Mouse (Mus musculus) adrenal gland, postnatal 10 days (tissue): ENCODE measurements around the gene Tcp11l2. TPM values are rescaled to one million over a fixed set of nuclear protein-coding genes. Genes with fewer than 3 reads are reported as not detected.

ENCODE experiments used
- DNase-seq: peaks from one replicate; pipeline ENCODE4 v3.0.0; 2021; ENCODE audit warnings: mixed read lengths
- total RNA-seq, 2 experiments: library from RNA; stranded (reverse); gene quantifications; 2 replicates each; pipeline ENCODE4 v1.2.3; 2021

Gene Tcp11l2
- total RNA-seq, 2 experiments from 2014 or later, result 47.4 to 47.9 TPM

DNA sequence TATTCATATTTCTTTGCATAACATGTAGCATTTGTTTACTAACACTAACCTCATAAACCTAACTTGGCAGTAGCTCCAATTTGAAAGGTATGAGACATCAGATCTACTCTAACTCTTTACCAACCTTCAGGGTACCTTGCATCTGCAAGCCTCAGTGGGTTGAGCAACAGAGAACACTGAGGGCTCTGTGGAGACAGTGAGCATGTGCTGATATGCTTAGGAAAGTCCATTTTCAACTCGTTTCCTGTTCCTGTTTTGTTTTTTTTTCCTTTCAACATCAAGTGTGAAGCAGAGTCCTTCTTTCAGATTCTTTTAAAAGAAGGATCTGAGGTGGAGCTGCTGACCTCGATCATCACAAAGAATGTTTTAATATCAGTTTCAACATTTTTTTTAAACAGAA, 20.3 kb upstream of the Tcp11l2 start:
- DNase-seq, result no peak

- no peak for DNase-seq
Measured at GRCm38 (mm10) chr10:84558511-84558910, 17.9 kb upstream of the Tcp11l2 start.

DNA sequence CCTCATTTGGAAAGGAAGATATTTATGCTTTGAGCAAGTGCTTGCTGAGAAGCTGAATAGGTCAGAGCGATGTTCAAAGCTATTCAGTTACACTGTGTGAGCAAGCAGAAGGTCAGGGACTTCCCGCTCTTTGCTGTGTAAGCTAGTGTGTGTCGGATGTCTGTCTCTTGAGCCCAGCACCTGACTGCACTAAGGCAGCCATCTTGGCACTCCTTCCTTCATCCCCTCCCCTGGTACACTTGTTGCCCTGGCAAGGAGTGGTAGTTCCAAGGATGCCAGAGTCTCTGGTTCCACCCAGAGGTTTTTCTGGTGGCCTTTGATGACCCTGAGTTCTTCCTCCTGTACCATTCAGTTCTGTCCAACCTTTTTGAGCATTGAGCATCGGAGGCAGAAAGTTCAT, 16.4 kb upstream of the Tcp11l2 start:
- DNase-seq, result no peak

GRCm38 (mm10) chr10:84562121-84562520, 14.3 kb upstream of the Tcp11l2 start:
- DNase-seq, result no peak

DNA sequence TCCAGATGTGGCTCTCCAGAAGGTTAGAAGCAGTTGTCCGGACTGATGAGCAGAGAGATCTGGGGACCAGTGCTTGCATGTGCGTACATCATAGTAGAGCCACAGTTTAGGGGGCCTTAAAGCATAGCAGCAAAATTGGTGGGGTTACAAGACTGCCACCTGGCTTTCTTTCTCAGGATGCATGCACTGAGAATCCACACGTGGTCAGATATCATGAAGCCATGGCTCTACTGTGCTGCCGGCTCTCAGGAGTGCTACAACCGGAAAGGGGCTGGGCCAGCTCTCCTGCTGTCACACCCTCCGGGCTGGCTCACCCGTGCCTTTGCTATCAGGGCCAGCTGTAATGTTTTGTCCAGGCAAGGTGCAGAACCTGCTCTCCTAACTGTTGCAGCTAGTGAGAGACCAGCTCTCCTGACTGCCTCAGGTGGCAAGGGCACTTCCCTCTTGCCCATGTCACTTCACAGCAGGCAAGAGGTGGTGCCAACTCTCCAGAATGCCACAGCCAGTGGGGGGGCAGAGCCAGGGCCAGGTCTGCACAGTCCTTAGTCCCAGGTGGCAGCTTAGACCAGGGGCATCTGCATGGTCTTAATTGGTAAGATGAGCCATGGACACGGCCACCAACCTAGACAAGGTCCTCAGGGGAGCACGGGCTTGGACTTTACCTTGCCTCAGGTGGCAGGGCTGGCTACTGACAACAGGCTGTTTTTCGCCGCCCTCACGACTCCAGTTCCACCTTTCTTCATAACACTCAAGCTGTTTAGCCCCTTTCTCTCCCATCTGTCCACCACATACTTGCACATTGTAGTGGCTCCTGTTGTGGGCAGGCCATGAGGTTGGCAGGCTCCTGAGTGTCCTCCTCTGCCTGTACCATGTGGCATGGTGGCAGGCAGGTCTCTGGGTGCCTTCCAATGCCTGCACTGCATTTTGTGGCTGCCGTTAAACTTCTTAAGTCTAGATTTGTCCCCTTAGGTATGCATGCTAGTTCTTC, 13.6 kb upstream of the Tcp11l2 start:
- DNase-seq, result no peak

- no peak for DNase-seq
Measured at GRCm38 (mm10) chr10:84564427-84564826, 12.0 kb upstream of the Tcp11l2 start.

DNA sequence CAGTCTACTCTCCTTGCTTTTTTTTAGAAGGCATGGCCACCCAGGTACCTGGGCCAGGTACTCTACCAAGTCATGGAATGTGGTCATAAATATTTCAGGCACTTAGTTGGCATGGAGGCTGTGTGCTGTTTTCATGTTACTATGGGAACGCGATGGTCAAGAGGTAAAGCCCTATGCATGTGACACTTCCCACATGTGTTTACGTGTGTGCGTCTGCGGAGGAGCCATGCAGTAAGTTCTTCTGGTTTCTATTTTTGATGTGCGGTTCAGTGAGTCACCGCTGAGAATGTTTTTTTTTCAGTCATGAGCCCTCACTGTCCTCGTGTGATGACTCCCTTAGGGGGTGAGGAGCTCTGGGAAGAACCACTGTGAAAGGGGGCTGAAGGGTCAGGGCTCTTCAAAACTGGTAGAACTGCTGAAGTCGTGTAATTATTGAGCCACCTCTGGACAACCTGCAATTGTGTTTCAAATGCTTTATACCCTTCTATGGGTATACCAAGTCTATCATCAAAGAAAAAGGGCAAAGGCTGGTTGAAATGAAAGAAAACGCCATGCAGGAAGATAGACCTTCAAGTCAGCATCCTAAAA, 5.3 kb upstream of the Tcp11l2 start:
- no peak for DNase-seq

DNA sequence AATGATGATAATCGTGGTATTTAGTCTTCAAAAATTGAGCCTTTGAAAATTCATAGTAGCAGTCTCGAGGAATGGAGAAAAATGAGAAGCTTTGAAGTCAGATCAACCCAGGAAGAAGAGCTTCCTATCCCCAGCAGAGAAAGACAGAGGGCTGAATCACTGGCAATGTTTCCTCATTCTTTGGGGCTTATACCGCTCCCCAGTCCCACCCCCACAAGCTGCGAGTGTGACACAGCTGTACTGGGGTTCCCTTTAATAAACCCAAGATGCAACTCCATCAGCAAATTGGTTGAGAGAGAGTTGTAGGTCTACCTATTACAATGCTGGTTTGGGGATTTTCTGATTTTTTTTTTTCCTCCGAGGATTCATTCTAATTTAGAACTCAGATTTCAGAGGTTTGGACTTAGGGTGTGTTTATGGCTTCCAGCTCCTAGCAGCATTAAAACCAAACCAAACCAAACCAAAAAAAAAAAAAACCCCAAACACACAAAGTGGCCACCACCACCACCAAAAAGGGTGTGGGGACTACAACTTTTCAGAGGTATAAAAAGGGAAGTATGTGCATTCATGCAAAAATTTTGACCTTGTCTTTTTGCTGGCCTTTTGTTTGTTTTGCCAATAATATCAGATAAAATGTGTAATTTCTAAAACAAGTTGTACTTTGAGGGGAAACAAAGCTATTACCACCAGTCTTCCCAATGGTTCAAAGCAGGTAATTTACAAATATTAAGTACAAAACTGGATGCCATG, 2.6 kb upstream of the Tcp11l2 start:
- DNase-seq, result no peak

DNA sequence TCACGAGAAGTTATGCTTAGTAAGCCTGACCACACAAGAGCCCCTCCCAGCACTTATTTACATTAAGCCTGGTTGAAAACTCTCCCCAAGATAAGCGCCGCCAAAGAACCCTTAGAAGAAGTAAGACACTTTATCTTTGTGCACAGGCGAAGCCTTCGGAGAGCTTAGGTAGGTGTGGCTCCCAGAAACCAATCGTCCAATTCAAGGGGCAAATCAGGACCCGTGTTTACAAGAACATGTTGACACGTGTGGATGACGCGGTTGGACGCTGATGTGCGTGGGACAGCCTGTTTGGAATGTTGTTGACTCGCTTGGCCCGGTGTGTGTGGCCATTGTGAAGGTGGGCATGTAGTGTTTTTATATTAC, 414 bp upstream of the Tcp11l2 start:
- no peak for DNase-seq

GRCm38 (mm10) chr10:84577071-84577727, 773 bp downstream of the Tcp11l2 start:
- DNase-seq, result peak; percentile 86

GRCm38 (mm10) chr10:84578738-84579137, 2.3 kb downstream of the Tcp11l2 start:
- DNase-seq, result no peak

DNA sequence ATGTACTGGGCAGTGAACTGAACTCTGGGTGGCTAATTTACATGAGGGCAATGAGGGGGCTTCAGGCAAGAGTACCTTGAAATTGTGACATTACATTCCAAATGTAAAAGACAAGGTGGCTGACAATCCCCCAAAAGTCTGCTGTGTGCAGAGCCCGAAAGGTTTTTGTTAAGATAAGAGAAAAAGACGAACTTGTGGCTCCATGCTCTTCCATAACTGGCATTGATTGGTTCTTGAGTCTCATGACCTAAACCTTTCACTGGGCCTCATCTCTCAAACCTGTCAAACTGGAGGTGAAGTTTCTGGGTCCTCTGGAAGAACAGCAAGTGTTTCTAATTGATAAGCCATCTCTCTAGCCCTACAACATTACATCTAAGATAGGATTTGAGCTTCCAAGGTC, 3.1 kb downstream of the Tcp11l2 start:
- DNase-seq, result no peak

DNA sequence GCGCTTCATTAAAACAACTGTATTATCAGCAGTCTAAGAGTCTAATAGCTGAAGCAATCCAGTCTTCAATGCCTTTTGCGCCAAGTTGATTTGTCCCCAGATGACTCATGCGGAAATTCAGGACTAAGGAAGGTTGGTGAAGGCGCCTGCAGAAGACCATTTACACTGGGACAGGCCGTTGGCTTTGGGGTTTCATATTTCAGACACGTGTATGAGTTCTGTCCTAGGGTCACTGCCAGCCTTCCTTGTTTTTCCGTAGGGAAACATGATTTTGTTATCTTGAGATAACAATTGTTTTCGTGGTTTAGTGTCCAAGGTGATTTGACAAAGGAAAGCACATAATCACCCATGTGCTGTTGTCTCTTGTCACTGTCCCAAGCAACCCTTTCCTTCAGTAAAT, 4.8 kb downstream of the Tcp11l2 start:
- DNase-seq, result peak; percentile 21

DNA sequence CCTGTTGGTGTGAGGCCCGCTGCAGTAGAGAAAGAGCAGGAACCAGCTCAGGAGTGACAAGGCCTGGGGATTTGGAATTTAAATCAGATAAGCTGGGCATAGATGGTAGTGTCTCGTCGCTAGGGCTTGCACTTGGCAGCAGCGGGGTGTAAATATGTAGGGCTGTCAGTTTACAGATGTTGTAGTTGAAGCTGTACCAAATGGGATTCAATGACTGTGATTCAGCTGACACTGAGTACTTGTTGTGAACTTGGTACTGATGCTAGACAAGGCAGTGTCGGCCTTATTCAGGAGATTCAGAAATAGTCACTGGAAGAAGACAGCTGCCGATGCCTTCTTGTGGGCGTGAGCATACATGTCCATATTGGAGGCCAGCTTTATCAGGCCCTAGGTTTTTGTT, 5.8 kb downstream of the Tcp11l2 start:
- DNase-seq, result no peak

GRCm38 (mm10) chr10:84584451-84585293, 8.2 kb downstream of the Tcp11l2 start:
- DNase-seq, result peak; percentile 11

DNA sequence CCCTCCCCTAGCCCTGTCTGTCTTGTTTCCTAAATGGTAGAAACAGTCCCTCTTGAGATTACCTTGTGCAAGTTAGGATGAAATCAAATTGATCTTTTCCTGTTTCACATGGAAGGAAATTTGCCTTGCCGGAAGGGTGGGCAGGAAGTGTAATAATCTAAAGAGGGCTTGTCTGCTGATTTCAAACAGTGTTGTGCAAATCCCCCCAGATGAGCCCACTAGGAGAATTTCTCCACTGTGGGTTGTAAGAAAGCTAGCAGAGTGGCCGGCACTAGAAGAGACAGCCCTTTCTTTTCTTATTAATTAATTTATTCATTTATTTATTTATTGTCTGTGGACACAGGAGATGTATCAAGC, 8.8 kb downstream of the Tcp11l2 start:
- DNase-seq, result no peak

- DNase-seq, result peak; percentile 51
Measured at GRCm38 (mm10) chr10:84590956-84591355, 14.5 kb downstream of the Tcp11l2 start.

DNA sequence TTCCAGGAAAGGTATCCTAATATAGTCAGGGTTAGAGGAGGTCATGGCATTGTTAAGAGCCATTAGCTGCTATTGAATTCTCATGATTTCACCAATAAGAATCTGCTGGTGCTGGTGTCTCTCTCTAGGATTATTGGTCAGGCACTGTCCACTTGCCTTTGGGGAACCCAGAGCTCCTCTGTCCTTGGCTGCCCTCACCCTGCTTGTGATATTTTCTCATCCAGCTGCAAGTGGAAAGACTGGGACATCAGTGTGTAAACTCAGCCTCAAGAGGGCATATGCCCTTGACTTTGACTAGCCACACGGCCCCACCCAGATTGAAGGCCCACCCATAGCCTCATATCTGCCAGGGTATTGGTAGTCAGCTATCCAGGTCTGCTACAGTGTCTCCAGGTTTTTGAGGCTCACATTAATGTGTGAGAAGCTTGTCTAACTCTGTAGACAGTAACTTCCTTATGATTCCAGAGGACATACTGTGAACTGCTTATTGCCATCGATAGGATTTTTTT, 15.3 kb downstream of the Tcp11l2 start:
- no peak for DNase-seq

DNA sequence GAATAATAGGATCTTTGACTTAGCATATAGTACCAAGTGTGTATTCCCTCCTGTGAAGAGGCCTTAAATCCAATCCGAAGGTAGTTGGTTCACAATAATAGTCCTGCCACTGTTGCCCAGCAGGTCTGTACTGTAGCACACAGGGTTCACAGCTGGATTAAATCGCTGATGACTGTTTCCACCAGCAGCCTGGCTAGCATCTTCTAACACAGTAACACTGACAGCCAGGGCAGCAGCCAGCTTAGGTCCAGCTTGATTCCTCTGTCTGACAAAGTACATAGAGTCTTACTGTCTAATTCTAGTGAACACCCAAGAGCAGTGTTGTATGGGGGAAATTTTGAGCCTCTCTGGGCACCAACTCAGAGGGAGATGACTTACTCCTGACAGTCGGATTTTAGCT, 16.3 kb downstream of the Tcp11l2 start:
- no peak for DNase-seq

DNA sequence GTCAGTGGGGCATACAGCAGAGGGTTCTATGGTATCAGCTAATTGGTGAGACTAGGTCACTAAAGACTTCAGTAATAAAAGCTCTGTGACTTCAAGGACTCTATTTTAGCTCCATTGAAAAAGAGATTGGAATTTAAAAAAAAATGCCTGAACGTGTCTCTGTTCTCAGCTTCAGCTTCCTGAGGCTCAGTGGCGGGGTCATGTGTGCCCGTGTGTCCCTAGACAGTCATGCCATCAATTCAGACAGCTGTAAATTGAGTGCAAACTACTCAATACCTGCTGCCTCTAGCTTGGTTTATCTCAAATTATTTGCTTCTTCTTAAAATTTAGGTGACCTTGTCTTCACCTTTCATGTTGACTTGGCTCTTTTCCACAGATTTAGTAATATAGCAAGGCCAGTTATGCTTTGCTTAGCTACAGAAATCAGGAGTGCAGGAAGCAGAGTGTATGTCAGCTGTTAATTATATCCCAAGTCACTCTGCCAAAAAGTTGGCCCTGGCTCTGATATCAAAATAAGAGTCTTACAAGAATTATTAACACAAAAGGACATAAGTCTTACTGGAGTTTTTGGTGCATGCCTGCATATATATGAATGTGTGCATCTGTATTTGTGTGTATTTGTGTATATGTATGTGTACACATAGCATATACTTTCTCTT, 20.8 kb downstream of the Tcp11l2 start:
- DNase-seq, result peak; percentile 50

GRCm38 (mm10) chr10:84598172-84598571, 21.7 kb downstream of the Tcp11l2 start:
- no peak for DNase-seq
